Mouse (Mus musculus) yolk sac, embryonic 10.5 days (tissue): ENCODE measurements around the gene Dbp.
A peak's percentile ranks its signal among the peaks of the same experiment; 100 is the strongest.
"Not testable (repeated sequence)": the region's sequence is repeated elsewhere in the genome, so short reads cannot be mapped to it uniquely, and the experiment has no call there.

Experiments
- DNase-seq: peaks from one replicate; pipeline ENCODE4 v3.0.0-alpha.2; 2017; ENCODE audit warnings: low spot score

Dbp gene

DNA sequence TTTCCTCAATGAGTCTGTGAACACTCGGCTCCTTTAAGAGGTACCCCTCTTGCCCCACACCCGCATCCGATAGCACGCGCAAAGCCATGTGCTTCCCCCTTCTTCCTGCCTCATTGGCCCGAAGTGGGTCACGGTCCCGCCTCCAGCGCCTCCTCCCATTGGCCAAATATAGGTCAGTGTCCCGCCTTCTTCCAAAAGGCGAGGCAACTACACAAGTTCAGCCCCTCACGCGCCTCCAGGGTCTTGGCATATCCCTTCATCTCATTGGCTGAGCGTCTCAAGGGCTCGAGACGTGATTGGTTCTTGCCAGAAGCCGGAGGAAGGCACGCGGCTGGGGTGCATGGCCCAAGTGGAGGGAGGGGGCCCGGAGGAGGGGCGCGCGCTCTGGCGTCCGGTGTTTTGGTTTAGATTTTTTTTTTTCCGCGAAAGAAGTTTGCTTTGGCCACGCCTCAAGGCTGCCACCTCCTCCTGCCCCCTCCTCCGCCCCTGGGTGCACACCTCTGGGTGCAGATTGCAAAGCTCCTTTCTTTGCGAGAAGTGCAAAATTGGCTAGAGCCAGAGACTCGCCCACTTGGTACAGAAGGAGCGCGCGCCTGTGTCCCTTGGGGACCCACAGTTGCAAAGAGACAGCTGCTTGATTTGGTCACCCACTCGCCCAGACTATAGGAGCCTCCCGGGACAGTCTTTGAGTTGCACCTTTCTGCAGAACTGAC lies at the start of gene Dbp:
Dbp (plus strand) TSS at position 359 of the 713 bp plus-strand sequence.
- peak; percentile 100 for DNase-seq

DNA sequence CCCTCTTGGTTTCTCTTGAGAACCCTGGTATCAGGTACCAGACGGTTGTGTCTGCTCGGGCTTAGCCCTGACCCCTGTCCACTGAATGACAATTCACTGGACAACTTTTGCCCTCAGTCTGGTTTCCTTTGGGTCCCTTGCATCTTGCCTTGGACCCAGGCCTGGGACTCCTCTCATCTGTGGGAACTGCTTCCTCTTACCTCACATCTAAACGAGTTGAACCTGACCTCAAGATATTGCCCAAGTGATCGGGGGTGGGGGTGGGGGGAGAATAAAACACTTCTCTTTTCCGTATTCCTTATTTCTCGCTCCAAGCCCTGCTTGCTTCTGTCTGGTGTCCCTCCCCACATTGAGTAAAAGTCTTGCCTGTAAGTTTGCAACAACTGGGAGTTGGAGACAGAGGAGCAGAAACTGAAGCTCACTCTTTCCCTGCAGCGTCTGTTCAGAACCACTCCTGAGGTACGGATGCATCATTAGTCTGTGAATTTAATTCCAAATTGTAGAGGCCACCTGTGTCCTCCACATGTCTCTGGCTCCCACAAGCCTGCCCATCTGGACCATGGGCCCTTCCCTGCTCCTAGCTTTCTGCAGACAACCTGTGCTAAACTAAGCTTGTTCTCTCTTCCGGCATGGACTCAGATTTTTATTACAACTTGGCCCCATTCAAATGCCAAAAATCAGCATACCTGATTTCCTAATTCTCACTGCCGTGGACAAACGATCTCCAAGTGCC lies 44.0 kb upstream of the Dbp start:
- no peak for DNase-seq

GRCm38 (mm10) chr7:45661702-45662101 lies 43.2 kb upstream of the Dbp start:
- not testable (repeated sequence) for DNase-seq

GRCm38 (mm10) chr7:45665303-45666138 lies 39.4 kb upstream of the Dbp start:
- DNase-seq, result no peak

GRCm38 (mm10) chr7:45666161-45666560 lies 38.7 kb upstream of the Dbp start, which contains the start of gene Fut2:
Gene Fut2, minus strand, starts transcription at chr7:45666394.
- DNase-seq, result no peak

DNA sequence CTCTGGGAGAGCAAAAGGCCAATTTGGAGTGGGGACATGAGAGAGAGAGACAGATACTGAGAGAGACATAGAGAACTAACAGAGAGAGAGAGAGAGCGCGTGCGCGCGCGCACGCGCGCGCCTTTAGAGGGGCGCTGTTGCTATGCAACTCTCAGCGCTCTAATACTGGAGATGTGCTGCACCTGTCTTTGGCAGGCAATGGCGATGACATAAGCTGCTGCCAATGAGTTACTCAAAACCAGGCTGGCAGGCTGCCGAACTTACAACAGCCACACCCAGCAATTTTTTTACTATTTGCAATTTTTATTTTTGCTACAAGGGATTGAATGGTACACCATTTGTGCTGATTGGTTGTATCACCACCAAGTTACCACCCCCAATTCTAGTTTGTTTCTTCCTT lies 37.1 kb upstream of the Dbp start:
- no peak for DNase-seq

DNA sequence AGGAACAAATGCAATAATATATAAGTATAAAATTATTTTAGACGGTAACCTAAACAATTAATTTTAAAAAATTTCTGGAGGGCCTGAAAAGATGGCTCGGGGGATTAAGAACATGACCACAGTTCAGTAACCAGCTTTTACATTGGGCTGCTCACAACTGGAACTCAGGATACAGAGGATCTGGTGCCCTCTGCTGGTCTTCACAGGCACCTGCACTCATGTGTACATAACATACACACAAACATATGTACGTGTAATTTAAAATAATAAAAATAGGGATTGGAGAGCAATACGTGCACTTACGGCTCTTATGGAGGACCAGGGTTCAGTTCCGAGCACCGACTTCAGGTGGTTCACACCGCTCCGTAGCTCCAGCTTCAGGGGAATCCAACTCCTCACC lies 36.0 kb upstream of the Dbp start:
- DNase-seq, result no peak

DNA sequence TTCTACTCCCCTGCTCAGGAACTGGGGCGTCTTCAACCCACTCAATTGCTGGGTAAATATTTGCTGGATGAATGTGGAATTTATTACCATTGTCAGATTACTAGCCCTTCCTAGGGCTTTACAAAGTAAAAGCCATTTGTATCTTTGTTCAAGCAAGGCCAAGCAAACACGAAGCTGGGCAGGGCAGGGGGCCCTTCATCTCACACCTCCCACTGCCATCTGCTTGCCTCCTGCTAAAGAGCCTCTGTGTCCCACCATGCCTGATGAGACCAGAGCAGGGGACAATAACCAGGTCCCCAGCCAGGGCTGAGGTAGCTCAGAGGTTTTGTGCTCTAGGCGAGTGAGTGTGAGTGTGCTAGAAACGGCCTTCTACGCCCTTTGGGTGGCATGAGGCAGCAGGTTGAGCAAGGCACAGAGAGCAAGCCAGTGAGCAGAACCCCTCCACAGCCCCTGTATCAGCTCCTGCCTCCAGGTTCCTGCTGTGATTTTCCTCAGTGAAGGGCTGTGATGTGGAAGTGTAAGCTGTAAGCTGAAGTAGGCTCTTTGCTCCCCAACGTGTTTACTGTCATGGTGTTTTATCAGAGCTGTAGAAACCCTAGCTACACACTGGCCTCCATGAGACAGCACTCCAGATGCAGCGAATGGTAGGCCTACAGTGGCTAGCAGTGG lies 27.1 kb upstream of the Dbp start:
- DNase-seq, result no peak

DNA sequence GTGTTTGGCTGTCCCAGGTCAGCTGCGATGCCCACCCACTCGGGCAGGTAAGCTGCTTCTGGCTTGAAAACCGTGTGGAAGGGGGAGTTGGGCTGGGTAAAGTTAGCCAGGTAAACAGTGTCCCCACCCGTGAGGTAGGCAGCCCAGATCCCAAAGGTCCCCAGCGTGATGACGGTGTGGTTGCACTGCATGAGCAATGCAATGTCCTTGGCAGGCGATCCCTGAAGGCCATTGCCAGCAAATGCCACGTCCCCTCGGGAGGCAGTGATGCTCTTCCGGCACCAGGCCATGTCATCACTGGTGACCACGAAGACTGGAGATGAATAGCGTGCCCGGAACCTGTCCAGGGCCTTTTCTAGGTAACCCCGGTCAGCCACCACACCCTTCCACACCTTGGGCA lies 26.4 kb upstream of the Dbp start:
- no peak for DNase-seq

GRCm38 (mm10) chr7:45679966-45680621 lies 24.8 kb upstream of the Dbp start:
- no peak for DNase-seq

DNA sequence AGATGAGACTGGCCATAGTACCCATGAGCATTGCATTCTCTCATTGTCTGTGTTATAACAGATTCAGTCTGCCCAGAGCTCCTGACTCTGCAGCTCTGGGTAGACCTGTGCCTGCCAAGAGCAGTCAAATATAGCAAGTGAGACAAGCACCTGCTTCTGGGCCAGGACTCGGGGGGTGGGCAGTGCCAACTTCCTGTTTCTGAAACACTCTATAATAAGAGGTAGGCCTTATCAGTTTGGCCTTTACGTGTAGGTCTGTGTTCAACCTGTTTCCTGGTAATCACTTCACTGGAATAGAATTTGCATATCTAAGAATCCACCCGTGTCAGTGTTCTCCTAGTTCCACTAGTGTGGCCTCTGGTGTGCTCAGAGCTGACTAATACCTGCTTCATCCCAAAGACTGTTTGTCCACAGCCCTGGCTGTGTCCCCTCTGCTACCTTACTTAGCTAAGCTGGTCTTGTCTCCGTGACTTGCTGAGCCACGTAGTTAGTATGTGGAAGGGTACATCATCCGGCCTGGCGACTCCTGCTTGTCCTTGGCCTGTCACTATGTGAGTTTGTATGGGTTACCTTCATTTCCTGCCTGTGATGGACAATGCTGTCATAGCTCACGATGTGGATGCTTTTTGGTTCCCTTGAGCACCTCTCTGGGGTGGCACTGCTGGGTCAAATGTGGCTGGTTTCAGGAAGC lies 23.7 kb upstream of the Dbp start:
- DNase-seq, result no peak

- DNase-seq, result peak; percentile 84
Observed at GRCm38 (mm10) chr7:45682144-45683126, 22.5 kb upstream of the Dbp start.

GRCm38 (mm10) chr7:45683396-45684050 lies 21.4 kb upstream of the Dbp start, which contains the start of gene Ntn5:
Gene Ntn5, plus strand, starts transcription at chr7:45684022.
- no peak for DNase-seq

GRCm38 (mm10) chr7:45685811-45686210 lies 19.1 kb upstream of the Dbp start:
- DNase-seq, result no peak

DNA sequence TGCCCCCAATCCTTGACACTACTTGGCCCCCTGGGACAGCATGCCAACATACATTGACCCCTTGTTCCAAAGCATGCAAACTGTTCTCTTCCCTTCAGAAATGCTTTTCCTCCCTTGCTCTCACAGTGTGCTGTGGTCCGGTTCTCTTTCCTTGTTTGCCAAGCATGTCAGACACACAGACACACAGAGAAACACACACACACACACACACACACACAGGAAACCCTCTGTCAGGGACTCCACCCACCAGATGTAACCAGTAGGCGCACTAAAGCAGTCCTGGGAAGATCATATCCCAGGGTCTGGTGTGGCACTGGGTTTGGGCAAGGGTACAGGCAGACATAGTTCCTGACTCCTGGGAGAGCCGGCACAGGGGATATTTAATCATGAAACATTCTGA lies 18.0 kb upstream of the Dbp start:
- no peak for DNase-seq

GRCm38 (mm10) chr7:45689099-45689498 lies 15.8 kb upstream of the Dbp start:
- no peak for DNase-seq

DNA sequence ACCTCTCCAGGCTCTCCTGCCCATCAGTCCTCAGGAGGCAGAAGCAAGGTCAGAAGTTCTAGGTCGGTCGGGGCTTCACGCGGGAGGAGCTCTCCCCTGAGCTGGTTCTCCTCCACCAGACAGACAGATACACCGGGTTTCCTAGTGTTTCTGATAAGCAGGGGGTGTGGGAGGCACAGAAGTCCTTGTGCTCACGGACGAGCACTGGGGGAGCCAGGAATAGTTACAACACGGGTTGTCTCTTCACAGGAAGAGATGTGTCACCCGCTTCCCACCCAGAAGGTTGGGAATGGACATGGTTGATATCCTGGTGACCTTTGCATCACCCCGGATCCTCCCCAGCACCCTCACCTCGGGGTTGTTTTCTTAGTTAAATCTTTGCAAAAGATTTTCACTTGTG lies 15.1 kb upstream of the Dbp start:
- no peak for DNase-seq

DNA sequence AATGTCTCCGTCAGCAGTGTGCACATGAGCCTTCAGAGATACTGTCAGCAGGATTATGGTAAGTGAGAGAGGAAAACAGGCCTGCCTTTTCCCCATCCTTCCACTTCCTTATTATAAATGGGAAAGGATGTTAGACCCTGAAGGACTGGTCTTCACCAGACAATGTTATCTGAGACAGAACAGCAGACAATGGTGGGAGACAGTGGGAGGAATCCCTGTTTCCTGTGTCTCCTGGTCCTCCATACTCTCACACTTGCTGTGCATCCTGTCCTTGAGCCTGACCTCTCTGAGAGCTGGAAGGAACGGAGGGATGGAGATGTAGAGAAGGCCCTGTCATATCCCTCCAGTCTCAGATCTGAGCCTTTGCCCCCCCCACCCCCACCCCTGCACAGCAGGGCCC lies 12.5 kb upstream of the Dbp start:
- DNase-seq, result no peak

DNA sequence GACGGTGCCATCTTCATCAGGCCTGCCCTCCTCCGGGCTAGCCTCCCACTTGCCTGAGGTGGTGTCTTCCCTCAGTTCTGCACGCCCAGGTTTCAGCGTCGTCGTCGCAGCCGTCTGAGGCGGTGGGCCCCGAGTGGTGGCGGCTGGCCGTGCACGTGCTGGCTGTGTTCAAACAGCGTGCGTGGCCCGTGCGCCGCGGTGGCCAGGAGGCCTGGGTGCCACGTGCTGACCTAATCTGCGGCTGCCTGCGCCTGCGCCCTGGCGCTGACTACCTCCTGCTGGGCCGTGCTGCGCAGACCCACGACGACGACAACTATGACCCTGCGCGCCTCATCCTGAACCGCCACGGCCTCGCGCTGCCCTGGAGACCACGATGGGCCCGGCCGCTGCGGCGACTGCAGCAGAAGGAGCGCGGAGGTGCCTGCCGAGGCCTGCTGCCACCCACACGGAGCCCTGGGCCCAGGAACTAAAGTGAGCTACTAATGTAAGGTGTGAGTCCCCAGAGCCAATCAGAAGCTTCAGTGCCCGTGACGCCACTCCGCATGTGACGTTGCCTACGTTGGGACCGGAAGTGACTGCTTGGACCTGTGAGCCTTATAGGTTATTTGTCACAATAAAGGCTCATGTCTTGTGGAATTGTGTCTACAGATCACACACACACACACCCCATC lies 10.8 kb upstream of the Dbp start, which contains the start of gene Sec1:
Sec1 (minus strand) TSS at position 482 of the 671 bp plus-strand sequence.
- no peak for DNase-seq
